Mouse (Mus musculus) intestine, postnatal 0 days (tissue): Measurements from ENCODE around the gene Foxm1. TPM values are rescaled to one million over a fixed set of nuclear protein-coding genes. Genes with fewer than 3 reads are reported as not detected.

ENCODE experiments used
- ATAC-seq: fragments of 200-750 bp; cut with Nextera tagmentation; 2 replicates; pipeline ENCODE4 v1.8.0; 2017; ENCODE audit warnings: mild to moderate bottlenecking, moderate TSS enrichment, moderate library complexity
- H3K27ac ChIP-seq: fragments of 300-500 bp; sonication (generic); 2 replicates; pipeline ENCODE4 v1.5.1; 2014; ENCODE audit warnings: mild to moderate bottlenecking, low read depth, low read length, moderate library complexity
- H3K27me3 ChIP-seq: fragments of 300-500 bp; sonication (generic); replicated peaks from 2 replicates; pipeline ENCODE4 v1.6.1; 2014; ENCODE audit warnings: low read length, mixed read lengths; ENCODE audit not compliant: control insufficient read depth, insufficient read depth
- H3K36me3 ChIP-seq: fragments of 300-500 bp; sonication (generic); 2 replicates; pipeline ENCODE4 v1.6.1; 2014; ENCODE audit warnings: mild to moderate bottlenecking, moderate library complexity; ENCODE audit not compliant: control insufficient read depth, insufficient read depth
- H3K4me1 ChIP-seq: fragments of 300-500 bp; sonication (generic); replicated peaks from 2 replicates; pipeline ENCODE4 v1.6.1; 2014; ENCODE audit warnings: antibody characterized with exemption, low read length, mixed read lengths; ENCODE audit not compliant: control insufficient read depth, insufficient read depth
- H3K4me2 ChIP-seq: fragments of 300-500 bp; sonication (generic); replicated peaks from 2 replicates; pipeline ENCODE4 v1.6.1; 2014; ENCODE audit warnings: low read depth, mild to moderate bottlenecking, moderate library complexity
- H3K4me3 ChIP-seq: fragments of 300-500 bp; sonication (generic); 2 replicates; pipeline ENCODE4 v1.5.1; 2014; ENCODE audit warnings: low read depth, low read length
- H3K9ac ChIP-seq: fragments of 300-500 bp; sonication (generic); 2 replicates; pipeline ENCODE4 v1.6.1; 2014; ENCODE audit warnings: mild to moderate bottlenecking, low read depth, low read length
- H3K9me3 ChIP-seq: fragments of 300-500 bp; sonication (generic); 2 replicates; pipeline ENCODE4 v1.6.1; 2016; ENCODE audit warnings: mixed run types; ENCODE audit not compliant: control insufficient read depth
- CTCF ChIP-seq: sonication (generic); IDR thresholded peaks from 2 replicates; pipeline ENCODE4 v1.5.1; 2016; ENCODE audit warnings: low read depth, mild to moderate bottlenecking, control low read depth, antibody characterized with exemption, moderate library complexity
- WGBS: fragments of 180-500 bp; shearing (Covaris S2); extraction: QIAGEN DNeasy Blood & Tissue Kit; methylation state at CpG from one replicate; pipeline ENCODE4 v1.1.7; 2014; 5-methylcytosine and 5-hydroxymethylcytosine counted together
- polyA plus RNA-seq: library from polyadenylated mRNA; unstranded; fragments of >200 nt; fragmentation: Nextera tagmentation; extraction: Ambion mirVana; gene quantifications from 2 replicates; pipeline ENCODE4 v1.2.1, GENCODE M21; 2015

Foxm1 gene
- polyA plus RNA-seq, 1 experiment from 2014 or later, result 5.7 TPM

- Histone ChIP-seq H3K9me3 (no peaks in the 10 kb centered on the region), H3K9ac (peak overlapping the region; percentile 59), H3K4me3 (peak overlapping the region; percentile 75), H3K4me2 (peak overlapping the region; percentile 97), H3K36me3 (peaks cover 7% of the 10 kb centered on the region; the same call in 1 of the 2 replicates), H3K27me3 (no peaks in the 10 kb centered on the region), H3K27ac (peak overlapping the region; percentile 46), H3K4me1 (no peaks in the 10 kb centered on the region)
- WGBS, result under 1% methylated on average over 28 of the region's 28 CpGs
- no peak for TF ChIP-seq CTCF
- peak; percentile 59 for ATAC-seq
These were observed 7.5 kb upstream of the Foxm1 start for GRCm38 (mm10) chr6:128355201-128355681.

GRCm38 (mm10) chr6:128355726-128356416, 6.9 kb upstream of the Foxm1 start, which contains the start of gene Tulp3:
TSS of gene Tulp3 (minus strand) at chr6:128355851.
- WGBS, result 1% methylated on average over 35 of the region's 42 CpGs
- no peak for TF ChIP-seq CTCF

GRCm38 (mm10) chr6:128358999-128359398, 3.8 kb upstream of the Foxm1 start:
- Histone ChIP-seq H3K4me3 (no peak overlapping the region), H3K9ac (no peak overlapping the region), H3K27me3 (no peaks in the 10 kb centered on the region), H3K4me2 (no peak overlapping the region), H3K9me3 (no peaks in the 10 kb centered on the region), H3K36me3 (peaks cover 7% of the 10 kb centered on the region; the same call in 1 of the 2 replicates), H3K4me1 (no peaks in the 10 kb centered on the region), H3K27ac (no peak overlapping the region)
- TF ChIP-seq CTCF, result peak; percentile 86
- 26% methylated on average over 2 of the region's 2 CpGs for WGBS
- ATAC-seq, result no peak

More at GRCm38 (mm10) chr6:128355726-128356416, 6.9 kb upstream of the Foxm1 start, which contains the start of gene Tulp3:
- Histone ChIP-seq H3K9me3 (no peaks in the 10 kb centered on the region), H3K27me3 (no peaks in the 10 kb centered on the region), H3K4me1 (no peaks in the 10 kb centered on the region), H3K4me2 (peak within 1 kb of the TSS; percentile 97), H3K36me3 (peaks cover 7% of the 10 kb centered on the region; the same call in 1 of the 2 replicates), H3K4me3 (peak within 1 kb of the TSS; percentile 75), H3K9ac (peak within 1 kb of the TSS; percentile 59), H3K27ac (peak within 1 kb of the TSS; percentile 46)
- peak; percentile 94 for ATAC-seq

GRCm38 (mm10) chr6:128361901-128362300, 866 bp upstream of the Foxm1 start:
- Histone ChIP-seq H3K9me3 (no peaks in the 10 kb centered on the region), H3K27me3 (no peaks in the 10 kb centered on the region), H3K27ac (peak overlapping the region; percentile 96), H3K4me2 (peak overlapping the region; percentile 98), H3K36me3 (peaks cover 8% of the 10 kb centered on the region; the same call in 1 of the 2 replicates), H3K4me3 (peak overlapping the region; percentile 98), H3K9ac (peak overlapping the region; percentile 89), H3K4me1 (no peaks in the 10 kb centered on the region; the same call in 1 of the 2 replicates)
- ATAC-seq, result no peak
- no peak for TF ChIP-seq CTCF
- WGBS, result 11% methylated on average over 9 of the region's 9 CpGs

- peak overlapping the region; percentile 89 for H3K9ac ChIP-seq
- ATAC-seq, result peak; percentile 44; the same call in 1 of the 2 replicates
- peak overlapping the region; percentile 98 for H3K4me2 ChIP-seq
- WGBS, result 2% methylated on average over 46 of the region's 46 CpGs
- no peaks in the 10 kb centered on the region for H3K27me3 ChIP-seq
- H3K36me3 ChIP-seq, result peaks cover 13% of the 10 kb centered on the region
- no peaks in the 10 kb centered on the region; the same call in 1 of the 2 replicates for H3K4me1 ChIP-seq
- TF ChIP-seq CTCF, result no peak
- H3K4me3 ChIP-seq, result peak overlapping the region; percentile 98
- H3K27ac ChIP-seq, result peak overlapping the region; percentile 96
- H3K9me3 ChIP-seq, result no peaks in the 10 kb centered on the region
These were observed 449 bp downstream of the Foxm1 start for GRCm38 (mm10) chr6:128363007-128363825.

- Histone ChIP-seq H3K4me1 (no peaks in the 10 kb centered on the region; the same call in 1 of the 2 replicates), H3K4me2 (no peak overlapping the region), H3K9me3 (no peaks in the 10 kb centered on the region), H3K27me3 (no peaks in the 10 kb centered on the region), H3K4me3 (no peak overlapping the region), H3K36me3 (peaks cover 23% of the 10 kb centered on the region), H3K27ac (no peak overlapping the region), H3K9ac (no peak overlapping the region)
- TF ChIP-seq CTCF, result no peak
- WGBS, result 60% methylated on average over 6 of the region's 6 CpGs
- no peak for ATAC-seq
These were observed 2.0 kb downstream of the Foxm1 start for GRCm38 (mm10) chr6:128364721-128365120.
